Mouse (Mus musculus) embryonic fibroblast, embryonic 13.5 days (primary cell): ENCODE results near the gene Krt87.

ENCODE experiments used
- CTCF ChIP-seq: IDR thresholded peaks from 2 replicates; pipeline ENCODE4 v1.5.1; 2011; ENCODE audit warnings: mild to moderate bottlenecking, control low read depth, low read length, moderate library complexity, borderline replicate concordance; ENCODE audit not compliant: insufficient read depth
- POLR2A ChIP-seq: IDR thresholded peaks from 2 replicates; pipeline ENCODE4 v1.6.1; 2011; ENCODE audit warnings: low read depth, mild to moderate bottlenecking, control low read depth, low read length, moderate library complexity

DNA sequence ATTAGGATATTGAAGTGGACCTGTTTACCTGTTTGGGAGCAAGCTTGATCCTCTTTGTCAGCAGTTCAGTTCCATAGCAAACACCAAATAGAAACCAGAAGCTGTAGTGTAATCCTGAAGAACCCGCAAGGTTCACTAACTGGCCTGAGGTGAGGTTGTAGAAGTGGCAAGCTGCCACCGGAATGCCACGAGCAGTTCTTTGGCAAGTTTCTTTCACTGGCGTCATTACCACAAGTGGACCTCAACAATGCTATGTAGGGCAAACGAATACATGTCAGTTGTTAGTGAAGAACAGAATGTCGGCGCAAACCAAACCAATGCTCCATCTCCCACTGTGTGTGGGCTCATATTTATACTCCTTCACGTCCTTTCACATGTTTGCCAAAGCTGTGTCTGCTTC, 40.3 kb downstream of the Krt87 start:
- no peak for TF ChIP-seq POLR2A
- no peak for TF ChIP-seq CTCF
